Mouse (Mus musculus) ES-E14 (cell line): ENCODE data around the gene Ufd1.

Experiments
- ZC3H11A ChIP-seq: IDR thresholded peaks from 2 replicates; pipeline ENCODE4 v1.6.1; 2012; ENCODE audit warnings: low read depth, mild to moderate bottlenecking, inconsistent platforms, low read length, borderline replicate concordance
- ZNF384 ChIP-seq: IDR thresholded peaks from 2 replicates; pipeline ENCODE4 v1.6.1; 2012; ENCODE audit warnings: low read depth, low read length, inconsistent platforms

GRCm38 (mm10) chr16:18796645-18797044, 14.9 kb upstream of the Ufd1 start:
- TF ChIP-seq ZNF384 (no peak), ZC3H11A (no peak)
